Mouse (Mus musculus): Measurements from ENCODE around the gene Hist1h3f. TPM values are rescaled to one million over a fixed set of nuclear protein-coding genes. Genes with fewer than 3 reads are reported as not detected.
"Not testable (repeated sequence)": the region's sequence is repeated elsewhere in the genome, so short reads cannot be mapped to it uniquely, and the experiment has no call there.

The Hist1h3f gene
- polyA plus RNA-seq, 1 experiment from 2014 or later = 1.1 TPM

DNA sequence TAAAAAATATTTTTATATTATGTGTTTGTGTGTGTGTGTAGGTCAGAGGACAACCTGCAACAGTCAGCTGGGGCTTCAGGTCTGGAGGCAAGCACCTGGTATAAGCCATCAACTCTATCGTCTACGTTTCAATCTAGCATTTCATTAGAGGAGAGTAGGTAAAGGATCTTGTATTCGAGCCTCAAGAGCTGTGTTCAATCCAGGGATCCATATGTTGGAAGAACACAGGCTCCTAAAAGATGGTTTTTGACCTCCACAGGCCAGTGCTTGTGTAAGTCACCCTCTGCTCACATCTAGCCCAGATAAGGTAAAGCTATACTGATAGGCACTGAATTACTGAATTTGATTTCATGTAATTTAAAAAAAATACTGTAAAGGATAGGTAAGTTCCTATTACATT, 13.1 kb downstream of the Hist1h3f start:
- H3K36me3 ChIP-seq = no peaks in the 10 kb centered on the region
- H3K27me3 ChIP-seq = no peaks in the 10 kb centered on the region
- no peak for ATAC-seq (ENCODE audit: insufficient number of reproducible peaks, low FRiP score, low TSS enrichment, low read depth)
- peak overlapping the region; percentile 97 for H3K27ac ChIP-seq
- no peak overlapping the region for H3K9ac ChIP-seq
- 58% methylated on average over 3 of the region's 3 CpGs for WGBS
- H3K4me3 ChIP-seq = no peak overlapping the region
- peak overlapping the region; percentile 22; the same call in 1 of the 2 replicates for H3K4me2 ChIP-seq
- no peaks in the 10 kb centered on the region for H3K9me3 ChIP-seq
- H3K4me1 ChIP-seq = peaks cover 15% of the 10 kb centered on the region

DNA sequence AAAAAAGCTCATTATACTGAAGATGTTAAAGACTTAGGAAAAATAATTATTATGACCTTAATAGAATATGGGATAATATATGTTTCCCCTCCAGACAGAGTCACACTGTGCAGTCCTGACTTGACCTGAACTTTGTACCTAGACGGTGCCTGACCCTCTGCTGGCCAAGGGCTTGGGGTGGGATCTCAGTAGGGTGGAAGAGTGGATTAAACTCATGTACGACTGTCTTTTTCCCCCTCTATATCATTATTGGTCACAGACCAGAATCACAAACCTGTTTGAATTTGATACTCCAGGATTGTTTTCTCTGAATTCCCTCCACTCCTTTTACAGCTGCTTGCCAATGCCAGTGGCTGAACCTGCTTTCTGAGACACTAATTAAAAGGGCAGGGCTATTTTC, 16.8 kb downstream of the Hist1h3f start:
- H3K27ac ChIP-seq; H3K4me2 ChIP-seq; H3K4me1 ChIP-seq; ATAC-seq (ENCODE audit: insufficient number of reproducible peaks, low FRiP score, low TSS enrichment, low read depth); H3K9me3 ChIP-seq; H3K4me3 ChIP-seq; H3K36me3 ChIP-seq; H3K9ac ChIP-seq; H3K27me3 ChIP-seq: not testable (repeated sequence)
- WGBS = 25% methylated on average over 2 of the region's 2 CpGs

DNA sequence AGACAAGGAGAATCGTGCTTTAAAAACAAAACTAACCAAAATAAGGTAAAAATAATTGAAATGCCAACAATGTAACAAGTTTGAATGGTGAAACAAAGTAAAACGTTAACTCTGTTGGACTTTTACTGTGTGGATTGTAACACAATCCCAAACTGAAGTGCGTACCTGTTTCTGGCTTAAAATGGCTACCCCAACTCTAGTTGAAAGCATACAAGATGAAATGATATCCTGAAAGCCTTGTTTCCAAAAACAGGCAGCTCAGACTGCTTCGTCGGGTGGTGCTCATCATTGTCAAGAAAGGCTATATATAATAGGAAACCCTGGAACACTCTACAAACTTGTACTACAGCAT, 17.7 kb downstream of the Hist1h3f start:
- H3K9ac ChIP-seq; ATAC-seq (ENCODE audit: insufficient number of reproducible peaks, low FRiP score, low TSS enrichment, low read depth); H3K4me1 ChIP-seq; H3K27me3 ChIP-seq; H3K36me3 ChIP-seq; H3K9me3 ChIP-seq: not testable (repeated sequence)
- Histone ChIP-seq H3K4me2 (peak overlapping the region; percentile 62), H3K27ac (peak overlapping the region; percentile 96; the same call in 1 of the 2 replicates), H3K4me3 (peak overlapping the region; percentile 49)
- 0% methylated on average over 2 of the region's 5 CpGs for WGBS

DNA sequence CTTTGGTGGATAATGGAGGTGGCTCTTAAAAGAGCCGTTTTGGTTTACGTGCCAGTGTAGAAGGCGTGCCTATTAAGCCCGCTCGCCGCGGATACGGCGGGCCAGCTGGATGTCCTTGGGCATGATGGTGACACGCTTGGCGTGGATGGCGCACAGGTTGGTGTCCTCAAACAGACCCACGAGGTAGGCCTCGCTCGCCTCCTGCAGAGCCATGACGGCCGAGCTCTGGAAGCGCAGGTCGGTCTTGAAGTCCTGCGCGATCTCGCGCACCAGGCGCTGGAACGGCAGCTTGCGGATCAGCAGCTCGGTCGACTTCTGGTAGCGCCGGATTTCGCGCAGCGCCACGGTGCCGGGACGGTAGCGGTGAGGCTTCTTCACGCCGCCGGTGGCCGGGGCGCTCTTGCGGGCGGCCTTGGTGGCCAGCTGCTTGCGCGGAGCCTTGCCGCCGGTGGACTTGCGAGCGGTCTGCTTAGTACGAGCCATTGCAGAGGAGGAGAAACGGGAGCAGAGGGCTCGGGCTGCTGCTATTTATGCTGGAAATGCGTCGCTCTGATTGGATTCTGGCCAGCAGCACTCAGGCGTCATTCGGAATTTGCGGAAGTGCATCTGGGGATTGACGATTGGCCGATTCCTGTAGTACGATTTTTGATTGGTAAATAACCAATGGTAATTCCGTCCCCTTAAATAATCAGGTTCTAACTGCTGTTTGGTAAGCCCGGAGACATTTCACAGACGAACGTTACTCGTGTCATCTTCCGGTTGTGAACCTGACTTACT, 18.2 kb downstream of the Hist1h3f start, which contains the start of gene Hist1h3e:
Hist1h3e (minus strand) TSS at position 487 of the 777 bp plus-strand sequence.
- not testable (repeated sequence) for H3K36me3 ChIP-seq, H3K27me3 ChIP-seq, H3K4me1 ChIP-seq, H3K9me3 ChIP-seq
- peak within 1 kb of the TSS; percentile 49 for H3K4me3 ChIP-seq
- ATAC-seq (ENCODE audit: insufficient number of reproducible peaks, low FRiP score, low TSS enrichment, low read depth) = peak; percentile 88
- under 1% methylated on average over 67 of the region's 67 CpGs for WGBS
- peak within 1 kb of the TSS; percentile 96 for H3K27ac ChIP-seq
- H3K9ac ChIP-seq = peak within 1 kb of the TSS; percentile 31; the same call in 1 of the 2 replicates
- peak within 1 kb of the TSS; percentile 62 for H3K4me2 ChIP-seq

DNA sequence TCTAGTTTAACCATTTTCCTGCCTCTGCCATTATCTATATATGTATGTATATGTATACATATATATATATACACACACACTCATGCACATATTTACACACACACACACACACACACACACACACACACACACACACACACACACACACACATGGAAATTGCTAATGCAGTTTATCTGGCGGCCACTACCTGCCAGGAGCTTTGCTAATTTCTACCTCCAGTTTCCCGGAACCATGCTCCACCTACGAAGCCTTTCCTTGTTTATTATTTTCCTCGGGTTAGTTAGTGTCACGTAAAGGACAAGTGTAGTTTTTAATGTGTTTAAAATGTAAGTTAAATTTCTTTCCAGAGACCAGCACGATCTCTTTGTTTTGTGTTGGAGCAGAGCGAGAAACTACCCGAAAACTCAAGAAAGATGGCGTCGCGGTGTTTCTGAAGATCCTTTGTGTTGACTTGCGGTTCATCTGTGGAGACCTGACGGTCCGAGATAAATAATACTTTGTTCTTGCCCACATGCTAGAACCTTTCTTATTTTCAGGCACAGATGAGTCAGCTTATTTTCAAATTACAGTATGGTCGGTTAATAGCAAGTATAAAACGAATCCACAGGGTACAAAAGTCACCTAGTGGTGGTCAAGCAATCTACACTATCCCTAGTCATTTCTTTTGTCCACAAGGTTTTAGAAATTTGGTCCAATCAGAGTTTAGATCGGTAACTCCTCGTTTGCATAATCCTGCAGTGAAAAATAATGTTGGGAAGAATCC, 19.0 kb downstream of the Hist1h3f start:
- Histone ChIP-seq H3K4me3 (peak overlapping the region; percentile 49), H3K4me1 (no peaks in the 10 kb centered on the region), H3K9ac (no peak overlapping the region; the same call in 1 of the 2 replicates), H3K27me3 (no peaks in the 10 kb centered on the region), H3K36me3 (no peaks in the 10 kb centered on the region), H3K27ac (peak overlapping the region; percentile 96), H3K9me3 (no peaks in the 10 kb centered on the region), H3K4me2 (peak overlapping the region; percentile 62)
- 0 out of 2 replicates have a peak, but pooled peaks have one; percentile 16 for ATAC-seq (ENCODE audit: insufficient number of reproducible peaks, low FRiP score, low TSS enrichment, low read depth)
- 3% methylated on average over 18 of the region's 18 CpGs for WGBS

DNA sequence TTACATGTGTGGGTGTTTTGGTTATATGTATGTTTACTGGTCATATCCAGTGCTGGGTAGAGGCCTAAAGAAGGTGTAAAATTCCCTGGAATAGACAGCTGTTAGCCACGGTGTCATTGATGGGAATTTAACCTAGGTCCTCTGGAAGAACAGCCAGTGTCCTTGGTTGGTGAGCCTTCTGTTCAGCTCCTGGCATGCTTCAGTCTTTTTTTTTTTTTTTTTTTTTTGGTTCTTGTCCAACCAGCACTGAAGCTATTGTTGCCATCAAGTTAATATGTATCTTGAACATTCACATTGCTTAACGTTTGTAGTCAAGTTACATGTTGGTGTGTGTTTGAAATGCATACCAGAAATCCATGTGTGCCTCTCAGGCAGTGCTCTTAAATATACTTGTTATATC, 20.6 kb downstream of the Hist1h3f start:
- Histone ChIP-seq H3K4me3 (no peak overlapping the region), H3K9me3 (no peaks in the 10 kb centered on the region), H3K36me3 (no peaks in the 10 kb centered on the region), H3K4me2 (no peak overlapping the region), H3K27me3 (no peaks in the 10 kb centered on the region), H3K9ac (no peak overlapping the region), H3K27ac (no peak overlapping the region), H3K4me1 (no peaks in the 10 kb centered on the region)
- 81% methylated on average over 2 of the region's 2 CpGs for WGBS
- ATAC-seq (ENCODE audit: insufficient number of reproducible peaks, low FRiP score, low TSS enrichment, low read depth) = no peak

DNA sequence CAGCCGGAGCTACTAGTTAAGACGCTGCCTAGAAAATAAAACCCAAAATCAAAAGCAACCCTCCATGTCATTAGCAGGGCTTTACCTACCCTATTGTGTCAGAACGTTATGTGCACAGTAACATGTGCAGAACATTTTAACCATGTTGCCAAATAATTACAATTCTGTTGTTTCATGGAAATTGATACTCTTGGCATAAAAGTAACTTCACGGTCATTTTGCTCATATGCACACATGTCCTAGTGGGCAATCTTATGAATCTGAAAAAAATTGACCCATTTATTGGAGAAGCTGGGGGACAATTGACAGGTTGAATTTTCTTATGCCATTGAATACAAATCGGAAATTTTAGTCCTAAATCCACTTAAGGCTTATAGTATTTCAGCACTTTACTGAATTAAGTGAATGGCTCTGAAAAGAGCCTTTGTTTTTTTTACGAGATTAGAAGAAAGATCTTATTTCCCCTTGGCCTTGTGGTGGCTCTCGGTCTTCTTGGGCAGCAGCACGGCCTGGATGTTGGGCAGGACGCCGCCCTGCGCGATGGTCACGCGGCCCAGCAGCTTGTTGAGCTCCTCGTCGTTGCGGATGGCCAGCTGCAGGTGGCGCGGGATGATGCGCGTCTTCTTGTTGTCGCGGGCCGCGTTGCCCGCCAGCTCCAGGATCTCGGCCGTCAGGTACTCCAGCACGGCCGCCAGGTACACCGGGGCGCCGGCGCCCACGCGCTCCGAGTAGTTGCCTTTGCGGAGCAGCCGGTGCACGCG, 26.6 kb downstream of the Hist1h3f start:
- H3K9ac ChIP-seq = 0 out of 2 replicates have a peak overlapping the region, but pooled peaks have one; percentile 35
- H3K4me2 ChIP-seq = peak overlapping the region; percentile 53
- H3K4me1 ChIP-seq = peaks cover 16% of the 10 kb centered on the region
- H3K27me3 ChIP-seq; H3K36me3 ChIP-seq; H3K9me3 ChIP-seq; ATAC-seq (ENCODE audit: insufficient number of reproducible peaks, low FRiP score, low TSS enrichment, low read depth): not testable (repeated sequence)
- H3K27ac ChIP-seq = peak overlapping the region; percentile 94
- H3K4me3 ChIP-seq = peak overlapping the region; percentile 43
- under 1% methylated on average over 23 of the region's 41 CpGs for WGBS

DNA sequence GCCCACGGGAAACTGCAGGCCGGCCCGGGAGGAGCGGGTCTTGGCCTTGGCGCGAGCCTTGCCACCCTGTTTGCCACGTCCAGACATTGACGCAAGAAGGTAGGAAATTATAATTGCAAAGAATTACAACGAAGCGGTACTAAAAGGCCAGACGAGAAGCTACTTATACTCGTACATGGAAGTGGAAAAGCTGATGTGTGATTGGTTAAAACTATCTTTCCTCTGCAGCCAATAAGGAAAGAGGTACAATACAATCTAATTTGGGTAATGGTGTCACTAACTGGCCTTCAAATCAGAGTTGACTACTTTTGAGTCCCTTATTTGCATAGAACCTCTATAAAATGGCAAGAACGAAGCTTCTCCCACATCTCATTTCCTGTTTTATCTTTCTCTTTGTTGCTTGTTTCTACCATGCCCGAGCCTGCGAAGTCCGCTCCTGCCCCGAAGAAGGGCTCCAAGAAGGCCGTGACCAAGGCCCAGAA, 27.2 kb downstream of the Hist1h3f start, which contains the start of the genes Hist1h2ae and Hist1h2bg:
Hist1h2ae (minus strand) TSS at position 199 of the 482 bp plus-strand sequence.
Hist1h2bg (plus strand) TSS at position 375 of the 482 bp plus-strand sequence.
- no peaks in the 10 kb centered on the region for H3K9me3 ChIP-seq
- peaks cover 17% of the 10 kb centered on the region for H3K4me1 ChIP-seq
- WGBS = under 1% methylated on average over 18 of the region's 18 CpGs
- H3K9ac ChIP-seq = peak within 1 kb of the TSS; percentile 40
- H3K4me2 ChIP-seq = peak within 1 kb of the TSS; percentile 53
- H3K27me3 ChIP-seq = no peaks in the 10 kb centered on the region
- H3K4me3 ChIP-seq = peak within 1 kb of the TSS; percentile 43
- ATAC-seq (ENCODE audit: insufficient number of reproducible peaks, low FRiP score, low TSS enrichment, low read depth) = peak; percentile 91
- no peaks in the 10 kb centered on the region for H3K36me3 ChIP-seq
- H3K27ac ChIP-seq = peak within 1 kb of the TSS; percentile 94

DNA sequence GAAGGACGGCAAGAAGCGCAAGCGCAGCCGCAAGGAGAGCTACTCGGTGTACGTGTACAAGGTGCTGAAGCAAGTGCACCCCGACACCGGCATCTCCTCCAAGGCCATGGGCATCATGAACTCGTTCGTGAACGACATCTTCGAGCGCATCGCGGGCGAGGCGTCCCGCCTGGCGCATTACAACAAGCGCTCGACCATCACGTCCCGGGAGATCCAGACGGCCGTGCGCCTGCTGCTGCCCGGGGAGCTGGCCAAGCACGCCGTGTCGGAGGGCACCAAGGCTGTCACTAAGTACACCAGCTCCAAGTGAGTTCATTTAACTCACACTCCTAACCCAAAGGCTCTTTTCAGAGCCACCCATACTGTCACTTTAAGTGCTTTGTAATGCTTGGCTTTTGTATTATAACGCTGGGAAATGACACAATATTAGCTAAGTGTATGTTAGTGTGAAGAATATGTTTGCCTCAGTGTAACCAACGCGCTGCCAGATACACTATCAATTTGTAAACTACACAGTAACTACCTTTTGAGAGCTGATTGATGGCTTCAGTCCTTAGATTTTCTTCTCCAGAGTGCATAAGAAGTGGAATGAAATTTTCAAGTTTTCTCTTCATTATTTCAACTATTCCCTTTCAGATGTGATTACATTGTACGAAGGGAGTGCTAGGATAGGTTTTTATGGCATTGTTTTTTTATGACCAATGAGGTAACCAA, 27.8 kb downstream of the Hist1h3f start:
- not testable (repeated sequence) for H3K36me3 ChIP-seq; H3K9me3 ChIP-seq; H3K27me3 ChIP-seq; ATAC-seq (ENCODE audit: insufficient number of reproducible peaks, low FRiP score, low TSS enrichment, low read depth)
- H3K9ac ChIP-seq = peak overlapping the region; percentile 40
- H3K27ac ChIP-seq = peak overlapping the region; percentile 94
- peaks cover 23% of the 10 kb centered on the region for H3K4me1 ChIP-seq
- peak overlapping the region; percentile 53 for H3K4me2 ChIP-seq
- WGBS = under 1% methylated on average over 17 of the region's 34 CpGs
- peak overlapping the region; percentile 43 for H3K4me3 ChIP-seq

DNA sequence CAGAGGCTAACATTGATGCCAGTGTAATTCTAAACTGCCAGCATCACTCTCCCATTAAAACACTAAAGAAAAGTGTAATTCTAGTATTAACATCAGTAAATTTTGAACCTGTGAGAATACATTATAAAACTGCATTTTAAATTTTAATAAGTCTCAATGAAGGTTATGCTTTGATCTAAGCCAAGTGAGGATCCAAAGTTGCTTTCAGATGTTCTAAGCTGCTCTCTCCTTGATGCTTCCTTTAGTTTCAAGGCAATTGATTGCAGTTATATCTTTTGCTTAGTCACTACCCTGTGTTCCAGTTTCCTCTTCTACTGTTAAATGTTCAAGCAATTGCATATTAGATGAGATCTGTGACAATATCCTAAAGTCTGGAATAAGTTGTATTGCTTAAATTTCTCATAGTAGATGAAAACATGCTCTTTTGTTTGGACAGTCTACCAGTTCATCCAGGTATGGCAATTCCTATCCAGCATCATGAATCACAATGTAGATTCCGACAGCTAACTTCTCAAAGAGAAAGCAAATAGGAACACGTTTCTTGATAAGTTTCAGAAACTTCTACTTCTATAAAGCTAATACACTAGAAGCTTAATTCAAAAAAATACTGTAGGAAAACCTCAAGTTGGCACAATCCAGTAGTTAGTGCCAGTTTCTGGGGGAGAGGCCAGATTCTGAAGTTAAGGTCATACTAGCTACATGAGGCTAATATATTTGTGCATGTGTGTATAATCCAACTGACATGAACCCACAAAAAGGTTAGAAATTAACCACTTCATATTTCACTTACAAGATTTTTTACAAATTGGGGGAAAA, 28.6 kb downstream of the Hist1h3f start:
- no peaks in the 10 kb centered on the region for H3K27me3 ChIP-seq
- H3K36me3 ChIP-seq = no peaks in the 10 kb centered on the region
- 23% methylated on average over 2 of the region's 2 CpGs for WGBS
- peaks cover 30% of the 10 kb centered on the region for H3K4me1 ChIP-seq
- H3K9me3 ChIP-seq = no peaks in the 10 kb centered on the region
- no peak for ATAC-seq (ENCODE audit: insufficient number of reproducible peaks, low FRiP score, low TSS enrichment, low read depth)
- peak overlapping the region; percentile 53 for H3K4me2 ChIP-seq
- peak overlapping the region; percentile 94 for H3K27ac ChIP-seq
- peak overlapping the region; percentile 43 for H3K4me3 ChIP-seq
- H3K9ac ChIP-seq = peak overlapping the region; percentile 40; the same call in 1 of the 2 replicates
